Mouse (Mus musculus) kidney, adult 2 months (tissue): ENCODE measurements around the gene Unc5b. TPM values are rescaled to one million over a fixed set of nuclear protein-coding genes. Genes with fewer than 3 reads are reported as not detected.

Experiments
- DNase-seq: peaks from one replicate; pipeline ENCODE4 v3.0.0; 2021
- H3K27ac ChIP-seq: fragments of 200-500 bp; 2 replicates; pipeline ENCODE4 v1.5.1; 2012; ENCODE audit warnings: low read depth, low read length, control low read depth, inconsistent platforms; ENCODE audit not compliant: insufficient read depth
- H3K27me3 ChIP-seq: fragments of 200-500 bp; replicated peaks from 2 replicates; pipeline ENCODE4 v1.6.1; 2012; ENCODE audit warnings: mild to moderate bottlenecking, moderate library complexity, low read length, inconsistent platforms; ENCODE audit not compliant: control insufficient read depth, insufficient read depth
- H3K36me3 ChIP-seq: fragments of 200-500 bp; 2 replicates; pipeline ENCODE4 v1.6.1; 2012; ENCODE audit warnings: mild to moderate bottlenecking, moderate library complexity, low read length, inconsistent platforms; ENCODE audit not compliant: control insufficient read depth, insufficient read depth
- H3K4me1 ChIP-seq: fragments of 200-500 bp; 2 replicates; pipeline ENCODE4 v1.6.1; 2011; ENCODE audit warnings: low read length; ENCODE audit not compliant: control insufficient read depth, insufficient read depth
- H3K4me3 ChIP-seq: fragments of 200-500 bp; 2 replicates; pipeline ENCODE4 v1.5.1; 2011; ENCODE audit warnings: mild to moderate bottlenecking, low read depth, low read length, control low read depth; ENCODE audit not compliant: insufficient read depth
- CTCF ChIP-seq: fragments of 200-500 bp; conservative IDR thresholded peaks from 2 replicates; pipeline ENCODE4 v1.5.1; 2011; ENCODE audit warnings: low read depth, mild to moderate bottlenecking, control low read depth, low read length, moderate library complexity, mixed read lengths; ENCODE audit not compliant: insufficient read depth, insufficient read length
- POLR2A ChIP-seq: fragments of 200-500 bp; IDR thresholded peaks from one replicate; pipeline ENCODE4 v1.6.1; 2011; ENCODE audit warnings: low read depth, low read length, control low read depth
- WGBS: fragments of 180-500 bp; shearing (Covaris S2); methylation state at CpG from one replicate; pipeline ENCODE4 v1.1.7; 2018; 5-methylcytosine and 5-hydroxymethylcytosine counted together
- polyA plus RNA-seq: library from polyadenylated mRNA; depleted of rRNA; stranded (reverse); fragments of >200 nt; gene quantifications from 2 replicates; pipeline ENCODE4 v1.2.3, GENCODE M21; 2012; rRNA removed

Gene Unc5b
- polyA plus RNA-seq, 1 experiment, result 6.1 TPM

DNA sequence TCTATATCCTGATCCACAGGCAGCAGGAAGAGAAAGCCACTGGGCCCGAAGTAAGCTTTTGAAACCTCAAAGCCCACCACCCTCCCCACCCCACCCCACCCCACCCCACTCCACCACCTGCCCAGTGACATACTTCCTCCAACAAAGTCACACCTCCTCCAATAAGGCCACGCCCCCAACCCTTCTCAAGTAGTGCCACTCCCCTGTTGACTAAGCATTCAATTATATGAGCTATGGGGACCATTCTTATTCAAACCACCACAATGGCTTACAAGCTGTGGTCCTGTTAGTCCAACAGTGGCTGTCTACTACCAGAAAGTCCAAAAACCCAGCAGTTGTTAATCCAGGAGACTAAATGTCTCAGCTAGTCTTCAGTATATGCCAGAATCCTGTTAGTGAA, 112.9 kb downstream of the Unc5b start:
- DNase-seq, result no peak
- TF ChIP-seq CTCF (no peak), POLR2A (no peak)
- H3K27me3 ChIP-seq, result no peaks in the 10 kb centered on the region
- H3K27ac ChIP-seq, result no peak overlapping the region
- 100% methylated on average over 2 of the region's 2 CpGs for WGBS
- H3K4me3 ChIP-seq, result no peak overlapping the region
- no peaks in the 10 kb centered on the region; the same call in 1 of the 2 replicates for H3K4me1 ChIP-seq
- peaks cover 6% of the 10 kb centered on the region; the same call in 1 of the 2 replicates for H3K36me3 ChIP-seq

DNA sequence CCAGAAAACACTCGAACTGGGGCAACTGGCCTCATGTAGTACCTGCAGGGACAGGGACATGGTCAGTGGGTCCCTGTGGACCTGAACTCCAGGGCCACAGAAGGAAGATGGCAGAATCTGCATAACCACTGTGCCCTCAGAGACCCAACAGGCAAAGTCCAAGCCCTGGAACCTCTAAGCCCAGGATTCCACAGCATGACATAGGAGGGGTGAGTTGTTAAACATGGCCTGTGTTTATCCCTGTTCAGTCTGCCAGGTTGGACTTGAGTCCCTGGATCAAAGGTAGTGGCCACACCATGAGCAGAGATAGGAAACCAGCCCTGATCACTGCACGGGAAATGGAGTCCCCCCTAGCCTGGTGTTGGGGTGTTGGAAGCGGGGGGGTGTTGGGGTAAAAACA, 114.9 kb downstream of the Unc5b start:
- Histone ChIP-seq H3K4me1 (peaks cover 7% of the 10 kb centered on the region), H3K27me3 (no peaks in the 10 kb centered on the region), H3K4me3 (no peak overlapping the region), H3K27ac (peak overlapping the region; percentile 85), H3K36me3 (peaks cover 6% of the 10 kb centered on the region; the same call in 1 of the 2 replicates)
- TF ChIP-seq POLR2A (no peak), CTCF (no peak)
- WGBS, result 70% methylated on average over 3 of the region's 3 CpGs
- peak; percentile 81 for DNase-seq

Other genes with a start within 250 kb of the Unc5b start
- gene Cdh23, start 135.1 kb downstream of the Unc5b start, polyA plus RNA-seq, result 0.17 and 0.35 TPM in 2 replicates
- gene Slc29a3, start 78.8 kb downstream of the Unc5b start, polyA plus RNA-seq, result 38.6 and 43.5 TPM in 2 replicates